Mouse (Mus musculus) liver, embryonic 12.5 days (tissue): ENCODE measurements around the gene Prnd. TPM values are rescaled to one million over a fixed set of nuclear protein-coding genes. Genes with fewer than 3 reads are reported as not detected.

ENCODE experiments used
- ATAC-seq: fragments of 200-750 bp; cut with Nextera tagmentation; 2 replicates; pipeline ENCODE4 v1.8.0; 2017; ENCODE audit warnings: moderate number of reproducible peaks, mild to moderate bottlenecking, moderate library complexity
- H3K27ac ChIP-seq: fragments of 300-500 bp; sonication (generic); 2 replicates; pipeline ENCODE4 v1.5.1; 2016; ENCODE audit warnings: mild to moderate bottlenecking
- H3K27me3 ChIP-seq: fragments of 300-500 bp; sonication (generic); replicated peaks from 2 replicates; pipeline ENCODE4 v1.6.1; 2016; ENCODE audit warnings: mild to moderate bottlenecking, moderate library complexity
- H3K36me3 ChIP-seq: fragments of 300-500 bp; sonication (generic); 2 replicates; pipeline ENCODE4 v1.6.1; 2016; ENCODE audit warnings: mild to moderate bottlenecking, moderate library complexity
- H3K4me1 ChIP-seq: fragments of 300-500 bp; sonication (generic); 2 replicates; pipeline ENCODE4 v1.6.1; 2016
- H3K4me2 ChIP-seq: fragments of 300-500 bp; sonication (generic); 2 replicates; pipeline ENCODE4 v1.6.1; 2016; ENCODE audit warnings: mild to moderate bottlenecking, moderate library complexity
- H3K4me3 ChIP-seq: fragments of 300-500 bp; sonication (generic); 2 replicates; pipeline ENCODE4 v1.5.1; 2016; ENCODE audit warnings: mild to moderate bottlenecking, moderate library complexity
- H3K9ac ChIP-seq: fragments of 300-500 bp; sonication (generic); 2 replicates; pipeline ENCODE4 v1.6.1; 2016; ENCODE audit warnings: mild to moderate bottlenecking, moderate library complexity
- H3K9me3 ChIP-seq: fragments of 300-500 bp; sonication (generic); replicated peaks from 2 replicates; pipeline ENCODE4 v1.6.1; 2016; ENCODE audit warnings: mild to moderate bottlenecking, moderate library complexity
- WGBS: fragments of 180-500 bp; shearing (Covaris S2); methylation state at CpG from one replicate; pipeline ENCODE4 v1.1.7; 2016; ENCODE audit not compliant: insufficient replicate concordance; 5-methylcytosine and 5-hydroxymethylcytosine counted together
- polyA plus RNA-seq: library from polyadenylated mRNA; unstranded; fragments of >200 nt; fragmentation: Nextera tagmentation; extraction: Ambion mirVana; gene quantifications from 2 replicates; pipeline ENCODE4 v1.2.1, GENCODE M21; 2016

Gene Prnd
- polyA plus RNA-seq, 1 experiment from 2014 or later: 0.41 TPM

- 43% methylated on average over 1 of the region's 1 CpGs for WGBS
- Histone ChIP-seq H3K4me1 (peaks cover 19% of the 10 kb centered on the region), H3K27me3 (peaks cover 6% of the 10 kb centered on the region; the same call in 1 of the 2 replicates), H3K4me3 (no peak overlapping the region), H3K36me3 (no peaks in the 10 kb centered on the region), H3K4me2 (no peak overlapping the region), H3K27ac (no peak overlapping the region), H3K9me3 (no peaks in the 10 kb centered on the region), H3K9ac (no peak overlapping the region)
- ATAC-seq: no peak
Observed at GRCm38 (mm10) chr2:131944370-131944769, 6.3 kb upstream of the Prnd start.

GRCm38 (mm10) chr2:131945225-131945624, 5.4 kb upstream of the Prnd start:
- peaks cover 9% of the 10 kb centered on the region; the same call in 1 of the 2 replicates for H3K27me3 ChIP-seq
- no peak for ATAC-seq
- no peaks in the 10 kb centered on the region for H3K9me3 ChIP-seq
- WGBS: 54% methylated on average over 8 of the region's 8 CpGs
- H3K27ac ChIP-seq: no peak overlapping the region
- peaks cover 11% of the 10 kb centered on the region for H3K4me1 ChIP-seq
- no peak overlapping the region for H3K4me3 ChIP-seq
- H3K9ac ChIP-seq: no peak overlapping the region
- H3K36me3 ChIP-seq: no peaks in the 10 kb centered on the region
- H3K4me2 ChIP-seq: no peak overlapping the region

- Histone ChIP-seq H3K9me3 (no peaks in the 10 kb centered on the region), H3K27ac (no peak overlapping the region), H3K4me2 (no peak overlapping the region), H3K4me1 (peaks cover 5% of the 10 kb centered on the region), H3K36me3 (no peaks in the 10 kb centered on the region), H3K9ac (no peak overlapping the region), H3K27me3 (peaks cover 14% of the 10 kb centered on the region; the same call in 1 of the 2 replicates), H3K4me3 (no peak overlapping the region)
- WGBS: 56% methylated on average over 6 of the region's 6 CpGs
- no peak for ATAC-seq
Observed at GRCm38 (mm10) chr2:131945765-131946164, 4.9 kb upstream of the Prnd start.

- no peaks in the 10 kb centered on the region for H3K36me3 ChIP-seq
- no peak overlapping the region for H3K4me2 ChIP-seq
- H3K4me1 ChIP-seq: no peaks in the 10 kb centered on the region
- 74% methylated on average over 16 of the region's 16 CpGs for WGBS
- H3K9ac ChIP-seq: no peak overlapping the region
- no peaks in the 10 kb centered on the region for H3K9me3 ChIP-seq
- H3K4me3 ChIP-seq: no peak overlapping the region
- no peak for ATAC-seq
- no peak overlapping the region for H3K27ac ChIP-seq
- peaks cover 18% of the 10 kb centered on the region for H3K27me3 ChIP-seq
Observed at GRCm38 (mm10) chr2:131946351-131946750, 4.3 kb upstream of the Prnd start.

- 57% methylated on average over 3 of the region's 3 CpGs for WGBS
- Histone ChIP-seq H3K27ac (no peak overlapping the region), H3K9me3 (no peaks in the 10 kb centered on the region), H3K4me2 (no peak overlapping the region), H3K27me3 (peaks cover 36% of the 10 kb centered on the region), H3K4me1 (no peaks in the 10 kb centered on the region), H3K36me3 (no peaks in the 10 kb centered on the region), H3K9ac (no peak overlapping the region), H3K4me3 (no peak overlapping the region)
- no peak for ATAC-seq
Observed at GRCm38 (mm10) chr2:131948156-131948555, 2.5 kb upstream of the Prnd start.

- H3K36me3 ChIP-seq: no peaks in the 10 kb centered on the region
- H3K4me3 ChIP-seq: no peak overlapping the region
- no peaks in the 10 kb centered on the region for H3K4me1 ChIP-seq
- no peaks in the 10 kb centered on the region for H3K9me3 ChIP-seq
- H3K27me3 ChIP-seq: peaks cover 45% of the 10 kb centered on the region
- no peak for ATAC-seq
- H3K27ac ChIP-seq: no peak overlapping the region
- H3K4me2 ChIP-seq: no peak overlapping the region
- H3K9ac ChIP-seq: no peak overlapping the region
- WGBS: 65% methylated on average over 11 of the region's 11 CpGs
Observed at GRCm38 (mm10) chr2:131948916-131949639, 1.6 kb upstream of the Prnd start.

- Histone ChIP-seq H3K36me3 (no peaks in the 10 kb centered on the region), H3K27me3 (peaks cover 53% of the 10 kb centered on the region), H3K4me1 (0 out of 2 replicates have a peak, but pooled peaks cover 3% of the 10 kb centered on the region), H3K4me3 (no peak overlapping the region), H3K9me3 (no peaks in the 10 kb centered on the region), H3K9ac (no peak overlapping the region), H3K27ac (no peak overlapping the region), H3K4me2 (no peak overlapping the region)
- no peak for ATAC-seq
- WGBS: 37% methylated on average over 9 of the region's 9 CpGs
Observed at GRCm38 (mm10) chr2:131949767-131950597, 679 bp upstream of the Prnd start.

- H3K27me3 ChIP-seq: peaks cover 57% of the 10 kb centered on the region
- 50% methylated on average over 2 of the region's 2 CpGs for WGBS
- no peak for ATAC-seq
- H3K4me1 ChIP-seq: peaks cover 10% of the 10 kb centered on the region; the same call in 1 of the 2 replicates
- H3K36me3 ChIP-seq: no peaks in the 10 kb centered on the region
- H3K9me3 ChIP-seq: no peaks in the 10 kb centered on the region
- no peak overlapping the region for H3K9ac ChIP-seq
- no peak overlapping the region for H3K27ac ChIP-seq
- no peak overlapping the region for H3K4me2 ChIP-seq
- H3K4me3 ChIP-seq: no peak overlapping the region
Observed at GRCm38 (mm10) chr2:131952456-131952855, 1.8 kb downstream of the Prnd start.

GRCm38 (mm10) chr2:131952961-131953538, 2.4 kb downstream of the Prnd start:
- 17% methylated on average over 29 of the region's 29 CpGs for WGBS
- Histone ChIP-seq H3K4me3 (no peak overlapping the region), H3K4me1 (peaks cover 10% of the 10 kb centered on the region; the same call in 1 of the 2 replicates), H3K9ac (no peak overlapping the region), H3K27ac (no peak overlapping the region), H3K9me3 (no peaks in the 10 kb centered on the region), H3K27me3 (peaks cover 57% of the 10 kb centered on the region), H3K4me2 (peak overlapping the region; percentile 43), H3K36me3 (no peaks in the 10 kb centered on the region)
- no peak for ATAC-seq

- Histone ChIP-seq H3K9ac (no peak overlapping the region), H3K27me3 (peaks cover 57% of the 10 kb centered on the region), H3K4me2 (peak overlapping the region; percentile 43), H3K27ac (no peak overlapping the region), H3K4me3 (no peak overlapping the region), H3K9me3 (no peaks in the 10 kb centered on the region), H3K36me3 (no peaks in the 10 kb centered on the region), H3K4me1 (peaks cover 10% of the 10 kb centered on the region; the same call in 1 of the 2 replicates)
- no peak for ATAC-seq
- 75% methylated on average over 4 of the region's 4 CpGs for WGBS
Observed at GRCm38 (mm10) chr2:131953711-131954110, 3.0 kb downstream of the Prnd start.

- Histone ChIP-seq H3K4me1 (peaks cover 10% of the 10 kb centered on the region; the same call in 1 of the 2 replicates), H3K27me3 (peaks cover 51% of the 10 kb centered on the region), H3K9ac (no peak overlapping the region), H3K36me3 (no peaks in the 10 kb centered on the region), H3K4me3 (peak overlapping the region; percentile 34), H3K4me2 (peak overlapping the region; percentile 59), H3K27ac (no peak overlapping the region), H3K9me3 (no peaks in the 10 kb centered on the region)
- 57% methylated on average over 9 of the region's 9 CpGs for WGBS
- ATAC-seq: no peak
Observed at GRCm38 (mm10) chr2:131954835-131955234, 4.2 kb downstream of the Prnd start.

GRCm38 (mm10) chr2:131955264-131955663, 4.6 kb downstream of the Prnd start:
- peaks cover 48% of the 10 kb centered on the region for H3K27me3 ChIP-seq
- peak; percentile 56; the same call in 1 of the 2 replicates for ATAC-seq
- no peaks in the 10 kb centered on the region for H3K9me3 ChIP-seq
- H3K9ac ChIP-seq: no peak overlapping the region
- no peaks in the 10 kb centered on the region for H3K36me3 ChIP-seq
- peaks cover 10% of the 10 kb centered on the region; the same call in 1 of the 2 replicates for H3K4me1 ChIP-seq
- WGBS: 3% methylated on average over 17 of the region's 17 CpGs
- H3K27ac ChIP-seq: no peak overlapping the region
- H3K4me3 ChIP-seq: peak overlapping the region; percentile 34
- H3K4me2 ChIP-seq: peak overlapping the region; percentile 59
